Mouse (Mus musculus): ENCODE measurements around the gene Fam81a.

Gene Fam81a

DNA sequence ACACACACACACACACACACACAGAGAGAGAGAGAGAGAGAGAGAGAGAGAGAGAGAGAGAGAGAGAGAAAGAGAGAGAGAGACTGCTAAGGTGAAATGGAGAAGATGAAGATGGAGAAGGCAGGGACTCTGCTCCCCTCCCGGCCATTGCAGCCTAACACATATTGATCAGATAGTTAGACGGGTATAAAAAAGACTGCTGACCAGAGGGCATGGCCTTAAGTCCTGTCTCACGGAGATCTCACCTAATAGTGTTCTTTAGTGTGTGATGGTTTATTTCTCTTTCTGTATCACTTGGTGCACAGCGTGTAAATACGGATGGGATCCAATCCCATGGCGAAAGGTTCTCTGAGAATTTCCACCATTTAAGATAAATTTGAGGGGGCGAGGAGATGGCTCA lies at the start of gene Fam81a:
Gene Fam81a (minus strand): TSS at position 101 of the 400 bp plus-strand sequence.
- no peak for DNase-seq

DNA sequence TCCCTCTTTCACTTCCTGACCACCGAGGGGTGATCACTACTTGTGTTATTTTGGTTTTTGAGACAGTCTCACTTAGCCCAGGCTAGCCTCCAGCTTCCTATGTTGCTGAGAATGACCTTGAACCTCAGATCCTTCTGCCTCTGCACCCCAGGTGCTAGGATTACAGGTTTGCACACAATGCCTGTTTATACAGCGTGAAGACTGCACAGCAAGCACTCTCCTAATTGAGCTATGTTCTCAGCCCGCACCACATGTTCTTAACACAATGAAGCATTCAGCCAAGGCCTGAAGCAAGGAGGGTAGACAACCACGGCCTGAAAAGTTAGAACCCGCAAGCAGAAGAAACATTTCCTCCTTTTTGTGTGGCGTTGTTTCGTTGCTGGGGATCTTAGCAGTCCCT lies 40.3 kb upstream of the Fam81a start:
- DNase-seq, result no peak

DNA sequence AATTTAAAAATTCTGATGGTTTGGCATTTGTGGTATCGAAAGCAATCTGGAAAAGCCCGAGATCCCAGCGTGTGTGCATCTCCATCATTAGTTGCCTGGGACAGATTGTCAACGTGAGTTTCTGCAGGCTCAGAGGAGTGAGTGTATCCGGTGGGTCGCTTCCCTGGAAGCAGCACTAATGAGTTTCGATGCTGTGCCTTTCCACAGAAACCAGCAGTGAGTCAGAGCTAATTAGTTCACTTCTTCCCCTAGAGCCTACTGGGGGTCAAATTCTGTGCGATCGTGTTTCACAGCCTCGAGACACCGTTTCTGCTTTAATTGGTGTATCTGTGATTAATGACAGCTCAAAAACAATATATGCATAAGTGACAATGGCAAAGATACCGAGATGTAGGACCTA lies 39.4 kb upstream of the Fam81a start:
- DNase-seq, result no peak

DNA sequence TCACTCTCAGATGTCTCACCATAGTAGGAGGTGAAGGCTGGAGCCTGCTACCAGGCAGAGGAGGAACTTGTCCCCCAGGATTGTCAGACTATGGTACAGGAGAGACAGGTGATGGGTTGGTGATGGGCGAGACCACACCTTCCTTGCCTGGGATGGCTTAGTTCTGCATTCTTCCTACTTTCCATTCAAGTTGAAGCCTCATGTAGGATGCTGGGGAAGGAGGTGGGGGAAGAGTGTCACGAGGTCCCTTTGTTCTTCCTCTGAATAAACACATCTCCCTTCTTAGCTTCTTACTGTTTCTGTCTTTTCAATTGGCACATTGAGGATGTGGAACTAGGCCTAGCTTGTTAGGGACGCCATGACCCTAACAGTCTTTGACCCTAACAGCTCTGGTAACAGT lies 33.9 kb upstream of the Fam81a start:
- no peak for DNase-seq

DNA sequence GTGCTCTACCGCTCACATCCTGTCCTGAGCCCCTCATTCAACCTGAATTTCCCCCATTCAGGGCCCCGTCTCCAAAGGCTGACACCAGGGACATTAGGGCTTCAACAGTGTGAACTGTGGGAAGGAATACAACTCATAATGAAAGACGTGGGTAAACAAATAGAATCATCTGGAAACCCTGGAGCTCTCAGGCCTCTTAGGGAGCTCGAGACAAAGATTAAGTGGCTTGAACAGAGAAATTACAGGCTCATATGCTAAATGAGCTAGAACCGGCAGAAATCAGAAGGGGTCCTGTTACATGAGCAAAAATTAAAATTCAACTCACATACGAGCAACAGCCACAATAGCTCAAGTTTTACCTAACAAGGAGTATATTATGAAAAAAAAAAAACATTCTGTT lies 32.5 kb upstream of the Fam81a start:
- DNase-seq, result no peak

DNA sequence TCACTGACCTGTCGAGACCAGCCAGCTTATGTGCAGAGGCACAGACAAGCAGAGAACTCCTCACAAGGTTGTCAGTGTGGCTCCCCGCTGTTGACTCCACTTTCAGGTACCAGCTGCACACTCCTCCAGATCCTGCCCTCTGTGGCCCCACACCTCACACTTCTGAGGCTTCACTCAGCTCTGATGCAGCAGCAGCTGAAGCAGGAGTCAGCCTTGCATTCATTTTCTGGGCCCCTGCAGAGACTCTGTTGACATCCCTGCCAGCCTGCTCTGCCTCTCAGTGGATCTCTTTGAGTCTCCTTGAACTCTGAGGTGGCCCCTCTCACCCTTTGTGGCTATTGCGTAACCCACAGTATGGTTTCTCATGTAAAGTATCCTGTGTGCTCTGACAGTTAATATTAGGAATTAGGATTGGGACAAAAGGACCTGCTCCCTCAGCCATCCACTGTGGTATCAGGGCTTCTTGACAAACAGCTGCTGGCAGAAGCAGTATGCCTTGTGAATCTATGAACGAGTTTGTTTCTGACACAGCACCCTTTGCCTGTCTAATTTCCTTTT lies 32.0 kb upstream of the Fam81a start:
- no peak for DNase-seq

DNA sequence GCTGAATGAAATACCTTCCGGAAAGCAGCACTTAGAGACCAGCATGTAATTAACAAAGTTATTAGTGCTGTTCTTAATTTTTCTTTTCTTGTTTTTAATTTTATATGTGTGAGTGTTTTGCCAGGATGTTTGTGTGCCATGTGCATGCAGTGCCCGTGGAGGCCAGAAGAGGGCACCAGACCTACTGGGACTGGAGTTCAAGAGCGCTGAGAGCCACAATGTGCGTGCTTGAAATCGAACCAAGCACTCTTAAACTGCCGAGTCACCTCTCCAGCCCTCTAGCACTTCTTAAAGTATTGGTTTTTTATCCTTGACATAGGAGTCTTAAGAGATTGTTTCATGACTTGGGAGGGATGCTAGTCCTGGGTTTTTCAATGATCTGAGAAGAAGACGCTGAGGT lies 26.6 kb upstream of the Fam81a start:
- no peak for DNase-seq

DNA sequence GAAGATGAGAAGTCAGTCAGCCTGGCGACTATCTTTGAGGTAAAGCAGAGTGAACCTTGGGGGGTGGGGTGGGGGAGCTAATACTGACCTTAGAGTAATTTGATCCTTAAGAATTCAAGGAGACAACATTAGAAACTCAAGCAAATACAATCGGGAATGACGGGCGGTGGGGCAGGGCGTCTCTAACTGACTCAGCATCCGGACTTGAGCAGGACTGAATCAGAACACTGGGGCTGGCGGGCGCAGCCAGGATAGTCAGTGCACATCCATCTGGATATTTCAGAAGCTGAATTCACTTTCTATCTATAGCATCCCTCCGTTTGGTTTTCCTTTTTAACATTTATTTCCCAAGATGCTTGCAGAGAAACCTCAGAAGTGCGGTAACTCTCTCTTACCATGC lies 17.7 kb upstream of the Fam81a start:
- peak; percentile 40 for DNase-seq

DNA sequence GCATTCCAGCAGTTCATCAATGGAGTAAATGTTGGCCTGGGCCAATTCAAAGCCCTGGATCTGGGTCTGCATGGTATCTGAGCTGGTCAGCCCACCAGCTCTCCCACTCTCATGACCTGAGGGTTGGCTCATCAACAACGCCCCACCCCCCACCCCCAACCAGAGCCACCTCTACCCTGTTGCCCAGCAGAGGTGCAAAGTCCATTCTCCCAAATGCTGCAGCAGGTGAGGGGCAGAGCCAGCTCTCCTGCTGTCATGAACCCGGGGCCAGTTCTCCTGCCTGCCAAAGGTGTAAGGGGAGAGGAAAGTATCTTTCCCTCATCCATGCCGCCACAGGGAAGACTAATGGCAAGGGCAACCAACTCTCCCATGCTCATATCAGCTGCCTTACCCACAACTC lies 5.3 kb upstream of the Fam81a start:
- DNase-seq, result no peak

DNA sequence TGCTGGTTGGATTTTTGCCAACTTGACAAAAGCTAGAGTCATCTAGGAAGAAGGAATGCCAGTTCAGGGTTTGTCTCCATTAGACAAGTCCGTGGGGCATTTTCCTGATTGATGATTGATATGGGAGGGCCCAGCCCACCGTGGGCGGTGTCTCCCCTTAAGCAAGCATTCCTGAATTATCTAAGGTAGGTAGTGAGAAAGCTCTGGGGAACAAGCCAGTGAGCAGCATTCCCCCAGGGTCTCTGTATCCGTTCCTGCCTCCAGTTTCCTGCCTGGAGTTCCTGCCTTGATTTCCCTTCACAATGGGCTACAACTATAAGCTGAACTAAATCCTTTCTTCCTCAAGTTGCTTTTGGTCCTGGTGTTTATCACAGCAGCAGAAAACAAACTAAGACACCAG lies 3.1 kb upstream of the Fam81a start:
- DNase-seq, result no peak

DNA sequence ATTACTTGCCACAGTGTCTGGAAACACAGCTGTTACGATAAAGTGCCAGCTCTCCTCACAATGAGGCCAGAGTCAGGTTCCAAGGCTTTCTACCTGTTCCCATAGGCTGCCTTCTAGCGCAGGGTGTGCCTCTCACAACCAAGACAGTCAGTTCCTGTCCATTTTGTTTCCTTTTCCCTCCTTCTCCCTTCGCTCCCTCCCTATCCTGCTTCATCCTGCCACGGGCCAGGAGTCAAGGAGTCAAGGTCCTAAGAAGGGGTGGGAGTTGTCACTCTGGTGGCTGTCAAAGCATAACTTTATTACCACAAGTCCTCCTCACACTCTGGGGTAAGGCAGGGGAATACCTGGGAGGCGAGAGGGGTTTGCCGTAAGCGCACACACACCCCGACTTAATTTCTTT lies 966 bp upstream of the Fam81a start:
- DNase-seq, result no peak

DNA sequence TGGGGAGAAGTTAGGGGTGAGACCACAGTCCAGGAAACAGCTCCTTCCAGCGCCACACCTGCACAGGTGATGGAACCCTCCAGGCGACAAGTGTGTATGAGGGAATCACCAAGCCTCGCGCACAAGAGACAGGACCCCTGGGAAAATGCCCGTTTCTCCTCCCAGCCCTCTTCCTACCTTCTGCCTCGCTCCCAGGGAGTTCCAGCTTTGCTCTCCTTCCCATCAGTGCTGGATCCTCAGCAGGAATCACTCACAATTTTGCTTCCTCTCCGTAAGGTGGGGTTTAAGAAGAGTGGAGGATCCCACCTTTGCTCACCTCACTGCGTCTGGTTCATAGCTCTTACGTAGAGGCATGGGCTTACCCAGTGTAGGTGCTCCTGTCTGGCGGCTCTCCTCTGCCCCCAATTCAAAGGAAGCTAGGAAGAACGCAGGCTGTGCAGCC lies 454 bp downstream of the Fam81a start:
- peak; percentile 32 for DNase-seq

DNA sequence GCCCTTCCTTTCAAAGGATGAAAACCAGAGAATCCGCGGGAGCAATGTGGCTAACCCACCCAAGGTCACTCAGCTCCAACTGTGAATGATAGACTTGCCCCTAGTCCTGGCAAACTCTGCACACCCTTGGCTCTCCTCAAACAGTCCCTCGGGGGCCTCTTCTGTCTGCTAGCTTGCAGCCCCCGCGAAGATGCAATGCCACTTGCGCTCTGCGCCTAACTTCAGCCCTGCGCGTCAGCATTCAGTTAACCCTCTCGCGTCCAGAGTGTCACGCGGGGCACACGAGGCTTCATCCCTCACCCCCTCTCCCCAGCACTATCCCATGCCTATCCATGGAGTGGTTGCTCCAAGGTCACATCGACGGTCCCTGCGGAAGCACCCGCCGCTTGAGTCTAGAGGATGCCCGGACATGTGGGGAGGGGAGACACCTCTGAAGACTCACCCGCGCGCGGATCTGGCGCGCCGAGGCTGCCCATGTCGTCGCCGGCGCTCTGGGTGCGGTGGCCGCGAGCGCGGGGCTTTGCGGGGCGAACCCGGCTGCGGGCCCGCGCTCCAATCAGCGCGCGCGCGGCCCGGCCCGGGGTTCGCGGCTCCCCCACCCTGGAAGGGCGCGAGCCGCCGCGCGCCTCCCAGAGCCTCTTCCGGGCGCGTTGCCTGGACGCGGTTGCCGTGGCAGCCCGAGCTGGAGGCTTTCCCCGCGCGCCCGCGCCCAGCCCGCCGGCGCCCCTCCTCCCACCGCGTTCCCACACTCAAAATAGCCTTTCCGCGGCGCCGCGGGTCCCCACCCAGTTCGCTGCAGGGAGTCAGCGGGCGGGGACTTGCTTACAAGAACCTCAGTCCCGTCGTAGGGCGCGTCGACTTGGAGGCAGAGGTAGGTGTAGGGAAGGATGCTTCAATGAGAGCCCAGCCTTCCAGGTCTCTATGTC lies 1.2 kb downstream of the Fam81a start:
- peak; percentile 93 for DNase-seq

DNA sequence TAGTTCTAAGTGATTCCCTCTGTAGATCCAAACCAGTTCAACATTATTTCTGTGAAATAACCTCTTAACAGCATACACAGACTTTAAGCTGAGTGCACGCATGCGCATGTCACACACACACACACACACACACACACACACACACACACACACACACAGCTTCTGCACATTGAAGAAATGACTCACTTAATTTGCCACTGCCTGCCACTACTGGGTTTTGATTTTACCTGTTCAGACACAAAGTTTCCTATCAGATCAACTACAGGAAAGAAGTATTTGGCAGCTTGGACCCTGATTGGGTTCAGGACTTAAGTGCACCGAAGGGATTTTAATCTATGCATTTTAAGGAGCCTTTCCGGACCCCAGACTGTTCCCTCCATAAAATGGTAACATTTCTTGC lies 2.0 kb downstream of the Fam81a start:
- no peak for DNase-seq

DNA sequence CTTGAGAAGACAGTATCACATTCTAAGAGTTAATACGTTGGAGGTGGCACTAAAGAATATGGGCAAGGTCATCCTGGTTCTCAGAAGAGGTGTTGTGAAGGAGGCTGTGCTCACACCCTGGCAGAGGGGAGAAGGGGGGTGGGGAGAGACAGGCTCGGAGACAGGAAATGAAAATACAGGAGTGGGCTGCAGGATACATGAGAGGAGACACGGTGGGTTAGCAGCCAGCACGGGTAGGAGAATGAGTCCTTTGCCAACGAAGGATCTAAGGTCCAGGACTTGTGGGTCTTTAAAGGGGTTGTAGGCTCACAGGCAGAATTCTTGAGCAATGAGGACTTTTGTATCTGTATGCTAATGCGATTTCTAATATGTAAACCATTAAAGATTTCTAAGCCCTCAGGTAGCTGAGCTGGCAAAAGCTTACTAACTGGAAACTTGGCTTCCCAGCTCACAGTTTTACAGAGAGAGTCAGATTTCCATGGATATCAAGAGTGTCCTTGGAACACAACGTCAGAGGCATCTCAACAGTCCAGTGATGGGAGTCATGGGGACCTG lies 3.0 kb downstream of the Fam81a start:
- no peak for DNase-seq

DNA sequence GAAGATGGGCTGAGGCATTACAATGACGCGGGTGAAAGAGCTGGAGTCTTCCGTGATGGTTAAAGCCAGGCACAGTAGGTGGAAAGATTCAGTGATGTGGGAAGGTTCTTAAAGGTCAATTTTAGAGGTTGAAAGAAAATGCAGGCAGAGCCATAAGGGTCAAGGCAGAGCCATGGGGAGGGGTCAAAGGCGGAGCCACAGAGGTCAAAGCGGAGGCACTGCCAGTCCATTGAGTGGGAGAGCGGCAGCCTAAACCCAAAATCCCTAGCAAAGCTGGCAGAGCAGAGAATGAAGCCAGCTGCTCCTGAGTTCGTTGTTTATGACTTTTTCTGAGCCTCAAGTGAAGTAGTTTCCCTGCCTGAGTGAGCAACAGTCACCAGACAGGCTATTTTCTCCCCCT lies 3.8 kb downstream of the Fam81a start:
- DNase-seq, result no peak

DNA sequence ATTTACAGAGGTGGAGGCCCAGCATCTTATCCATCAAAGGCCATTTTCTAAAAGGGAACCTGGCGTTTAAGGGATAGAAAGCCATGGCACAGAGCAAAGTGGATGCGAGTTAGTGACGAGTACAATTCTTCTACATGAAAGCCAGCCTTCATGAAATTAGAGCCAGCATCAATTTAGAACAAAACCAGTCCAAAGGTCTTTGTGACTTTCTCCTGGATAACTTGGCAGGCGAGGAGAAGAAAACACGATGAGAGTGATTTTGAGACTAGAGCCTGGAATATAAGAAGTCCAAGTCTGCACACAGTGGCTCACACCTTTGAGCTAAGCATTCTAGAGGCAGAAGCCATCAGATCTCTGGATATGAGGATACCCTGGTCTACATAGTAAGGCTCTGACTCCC lies 4.4 kb downstream of the Fam81a start:
- DNase-seq, result no peak

DNA sequence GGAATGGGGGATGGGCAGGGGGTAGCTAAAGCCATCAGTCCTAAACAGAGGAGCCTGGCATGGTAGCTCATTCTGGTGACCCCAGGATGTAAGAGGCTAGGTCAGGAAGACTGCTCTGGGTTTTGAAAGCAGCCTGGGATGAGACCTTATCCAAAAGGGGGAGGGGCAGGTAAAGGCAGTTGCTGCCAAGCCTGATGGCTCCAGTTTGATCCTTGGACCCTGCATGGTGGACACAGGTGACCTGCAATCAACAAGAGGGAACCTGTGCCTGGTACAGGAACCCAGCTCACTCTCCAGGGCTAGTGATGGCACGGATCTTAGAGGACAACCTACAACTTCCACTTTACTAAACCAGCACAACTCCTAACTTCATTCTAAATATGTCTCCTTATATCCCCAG lies 7.2 kb downstream of the Fam81a start:
- no peak for DNase-seq

DNA sequence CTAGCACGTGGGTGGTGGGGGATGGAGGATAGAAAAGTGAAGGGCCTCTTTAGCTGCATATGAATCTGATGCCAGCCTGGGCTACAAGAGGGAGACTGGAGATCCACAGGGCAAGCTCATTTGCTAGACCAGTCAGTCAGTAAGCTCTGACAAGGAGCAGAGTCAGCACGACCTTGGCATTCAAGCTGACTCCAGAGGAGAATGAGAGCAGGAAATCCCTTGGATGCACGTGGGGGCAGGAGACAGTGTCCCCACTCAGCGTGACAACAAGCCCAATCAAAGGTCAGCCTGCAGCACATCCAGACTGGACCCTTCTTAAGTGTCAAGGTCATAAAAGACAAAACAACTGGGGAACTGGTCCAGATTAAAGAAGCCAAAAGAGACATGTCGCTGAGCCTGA lies 7.6 kb downstream of the Fam81a start:
- no peak for DNase-seq

DNA sequence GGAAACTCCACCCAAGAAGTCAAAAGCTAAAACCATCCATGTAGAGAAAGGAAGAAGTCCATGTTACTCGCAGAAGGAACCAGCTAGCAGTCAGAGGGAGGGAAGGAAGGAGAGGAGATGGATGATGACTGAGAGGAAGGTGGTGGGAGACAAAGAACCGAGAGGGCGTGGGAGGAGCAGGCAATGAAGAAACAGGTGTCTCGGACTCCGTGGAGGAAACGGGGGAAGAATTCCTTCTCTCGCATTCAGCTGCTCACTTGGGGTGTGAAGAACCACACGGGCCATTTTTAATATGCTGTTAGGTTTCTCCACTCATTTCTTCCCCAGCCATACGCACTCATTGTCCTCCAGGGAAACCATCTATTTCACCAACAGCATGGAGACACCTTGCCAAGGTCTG lies 8.1 kb downstream of the Fam81a start:
- DNase-seq, result no peak

DNA sequence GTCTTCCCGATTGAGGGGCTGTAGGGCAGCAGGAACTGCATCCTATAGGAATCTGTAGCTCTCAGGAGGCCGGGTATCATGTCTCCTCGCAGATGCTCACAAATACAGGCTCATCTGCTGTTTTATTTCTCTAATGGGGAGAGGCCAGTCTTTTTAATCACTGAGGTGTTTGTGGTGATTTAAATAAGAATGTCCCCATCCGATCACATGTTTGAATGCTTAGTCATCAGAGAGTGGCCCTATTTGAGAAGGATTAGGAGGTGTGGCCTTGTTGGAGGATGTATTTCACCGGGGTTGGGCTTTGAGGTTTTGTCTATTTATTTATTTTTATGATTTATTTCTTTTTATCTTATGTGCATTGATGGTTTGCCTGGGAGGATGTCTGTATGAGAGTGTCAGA lies 11.6 kb downstream of the Fam81a start:
- DNase-seq, result no peak

DNA sequence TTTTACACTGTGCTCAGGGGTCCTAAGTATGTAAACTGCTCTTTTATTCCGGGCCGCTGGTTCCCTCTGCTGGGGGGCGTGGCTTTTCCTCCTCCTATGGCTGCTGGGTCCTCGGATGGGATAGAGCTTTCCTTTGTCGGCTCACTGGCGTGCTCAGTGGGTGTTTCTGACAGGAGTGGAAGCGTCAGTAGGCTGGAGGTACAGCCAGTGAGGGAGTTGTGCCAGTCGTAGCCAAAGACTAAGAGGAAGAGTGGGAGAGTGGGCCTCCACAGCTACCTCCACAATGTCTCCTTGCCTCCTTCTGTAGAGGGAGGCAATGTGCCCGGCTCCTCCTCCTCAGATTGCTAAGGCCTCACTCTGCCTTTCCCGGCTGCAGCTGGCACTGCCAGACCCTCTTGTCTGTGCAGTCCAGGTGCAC lies 30.5 kb downstream of the Fam81a start:
- DNase-seq, result no peak

DNA sequence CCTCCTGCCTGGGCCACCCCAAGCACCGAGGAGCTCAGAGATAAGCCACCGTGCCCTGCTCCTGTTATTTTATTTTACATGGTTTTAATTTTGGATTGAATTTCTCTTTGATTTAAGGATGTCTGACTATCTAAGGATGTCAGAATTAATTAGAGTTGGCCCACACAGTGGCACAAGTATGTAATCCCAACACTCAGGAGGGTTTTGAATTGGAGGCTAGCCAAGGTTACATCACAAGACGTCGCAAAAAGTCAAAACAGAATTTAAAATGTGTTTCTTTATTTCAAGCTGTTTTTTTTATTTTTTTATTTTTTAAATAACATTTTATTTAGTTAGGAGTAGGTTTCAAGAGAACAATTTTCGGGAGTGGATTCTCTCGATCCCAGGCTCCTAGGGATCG lies 31.5 kb downstream of the Fam81a start:
- no peak for DNase-seq

DNA sequence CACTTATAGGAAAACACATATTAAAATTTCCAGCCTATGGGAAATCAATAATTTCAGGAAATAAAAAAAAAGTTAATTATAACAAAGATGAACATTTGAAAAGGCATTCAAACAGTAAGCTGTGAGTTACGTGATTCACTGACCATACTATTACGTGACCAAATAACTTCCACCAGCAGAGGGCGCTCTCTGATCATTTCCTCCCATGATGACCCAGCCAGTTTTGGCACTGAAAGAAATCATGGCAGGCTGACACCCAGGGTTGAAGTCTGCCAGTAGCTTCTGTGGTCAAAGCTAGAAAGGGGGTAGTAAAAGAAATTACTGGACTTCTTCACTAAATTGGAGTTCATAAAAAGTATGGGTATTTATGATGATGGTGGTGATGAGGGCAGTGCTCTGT lies 33.1 kb downstream of the Fam81a start:
- peak; percentile 94 for DNase-seq
